ENCODE assay signal across 7 mouse cellular contexts in genomic region chr4:150029885-150030284, GRCm38 (mm10). TPM values are rescaled to one million over a fixed set of nuclear protein-coding genes. Genes with fewer than 3 reads are reported as not detected.
DNase-seq lines count a peak whose midpoint lies in the region; ATAC-seq and TF ChIP-seq lines count a peak whose summit lies in the region.

No protein-coding gene starts in this region.

- WGBS in lung, embryonic 15.5 days: 3% methylated on average over 11 of the region's 11 CpGs
- 2% methylated on average over 11 of the region's 11 CpGs for WGBS in hindbrain, embryonic 16.5 days
- 2% methylated on average over 11 of the region's 11 CpGs for WGBS in midbrain, postnatal 0 days

- no peak for TF ChIP-seq POLR2A in embryonic fibroblast, embryonic 13.5 days (IDR thresholded peaks at IDR 0.05; ENCODE audit: low read depth, low read length)

- TF ChIP-seq CTCF in embryonic fibroblast, embryonic 13.5 days (IDR thresholded peaks at IDR 0.05; ENCODE audit: borderline replicate concordance, insufficient read depth, low read length): no peak
- TF ChIP-seq CTCF in midbrain, postnatal 0 days (IDR thresholded peaks at IDR 0.05): no peak

- H3K36me3 ChIP-seq in lung, embryonic 15.5 days: no peaks in the 10 kb centered on the region
- H3K36me3 ChIP-seq in hindbrain, embryonic 16.5 days (ENCODE audit: control insufficient read depth, insufficient read depth, low read length): no peaks in the 10 kb centered on the region
- H3K36me3 ChIP-seq in midbrain, postnatal 0 days (ENCODE audit: insufficient read depth, low read length): no peaks in the 10 kb centered on the region

- no peak overlapping the region for H3K9ac ChIP-seq in lung, embryonic 15.5 days
- H3K9ac ChIP-seq in hindbrain, embryonic 16.5 days (ENCODE audit: low read depth, low read length): peak overlapping the region; percentile 33; the same call in 1 of the 2 replicates
- peak overlapping the region; percentile 48; the same call in 1 of the 2 replicates for H3K9ac ChIP-seq in midbrain, postnatal 0 days (replicated peaks; ENCODE audit: low read length, poor library complexity, severe bottlenecking)

- peak overlapping the region; percentile 52 for H3K4me3 ChIP-seq in lung, embryonic 15.5 days
- H3K4me3 ChIP-seq in embryonic fibroblast, embryonic 13.5 days (ENCODE audit: insufficient read depth, low read length): peak overlapping the region; percentile 60; the same call in 1 of the 2 replicates
- peak overlapping the region; percentile 55 for H3K4me3 ChIP-seq in hindbrain, embryonic 16.5 days (ENCODE audit: low read length)
- H3K4me3 ChIP-seq in midbrain, postnatal 0 days (ENCODE audit: low read depth, low read length): peak overlapping the region; percentile 45

- H3K27ac ChIP-seq in lung, embryonic 15.5 days: no peak overlapping the region
- H3K27ac ChIP-seq in embryonic fibroblast, embryonic 13.5 days (ENCODE audit: insufficient read depth, low read length): no peak overlapping the region
- no peak overlapping the region for H3K27ac ChIP-seq in hindbrain, embryonic 16.5 days (ENCODE audit: low read depth, low read length)
- no peak overlapping the region for H3K27ac ChIP-seq in midbrain, postnatal 0 days (ENCODE audit: low read depth, low read length)

- no peak for ATAC-seq in lung, embryonic 15.5 days (ENCODE audit: borderline replicate concordance, extremely low read depth, low FRiP score, low TSS enrichment)
- no peak for ATAC-seq in hindbrain, embryonic 16.5 days
- ATAC-seq in midbrain, postnatal 0 days (ENCODE audit: low FRiP score): no peak

- H3K4me2 ChIP-seq in lung, embryonic 15.5 days: peak overlapping the region; percentile 96
- H3K4me2 ChIP-seq in hindbrain, embryonic 16.5 days (ENCODE audit: low read length): peak overlapping the region; percentile 96
- peak overlapping the region; percentile 93 for H3K4me2 ChIP-seq in midbrain, postnatal 0 days (ENCODE audit: low read depth, low read length, poor library complexity, severe bottlenecking)

- peaks cover 26% of the 10 kb centered on the region for H3K4me1 ChIP-seq in lung, embryonic 15.5 days
- peaks cover 3% of the 10 kb centered on the region; the same call in 1 of the 2 replicates for H3K4me1 ChIP-seq in embryonic fibroblast, embryonic 13.5 days (ENCODE audit: control insufficient read depth, insufficient read depth, low read length)
- H3K4me1 ChIP-seq in hindbrain, embryonic 16.5 days (ENCODE audit: control insufficient read depth, insufficient read depth, low read depth, low read length): peaks cover 29% of the 10 kb centered on the region
- H3K4me1 ChIP-seq in midbrain, postnatal 0 days (ENCODE audit: insufficient read depth, low read length): peaks cover 13% of the 10 kb centered on the region

- no peaks in the 10 kb centered on the region for H3K9me3 ChIP-seq in lung, embryonic 15.5 days
- H3K9me3 ChIP-seq in hindbrain, embryonic 16.5 days (ENCODE audit: control insufficient read depth, low read length): no peaks in the 10 kb centered on the region
- no peaks in the 10 kb centered on the region for H3K9me3 ChIP-seq in midbrain, postnatal 0 days (ENCODE audit: low read length)

- peaks cover 77% of the 10 kb centered on the region for H3K27me3 ChIP-seq in lung, embryonic 15.5 days
- H3K27me3 ChIP-seq in hindbrain, embryonic 16.5 days (replicated peaks; ENCODE audit: control insufficient read depth, insufficient read depth, low read length): peaks cover 43% of the 10 kb centered on the region
- H3K27me3 ChIP-seq in midbrain, postnatal 0 days (ENCODE audit: insufficient read depth, low read length): peaks cover 69% of the 10 kb centered on the region

- no peak for DNase-seq in lung, postnatal 25 days (ENCODE audit: low spot score)
- DNase-seq in midbrain, postnatal 0 days (ENCODE audit: low spot score): no peak
- DNase-seq in layer of hippocampus, adult 8-10 months (ENCODE audit: low spot score in 2 of 2): no peak
- DNase-seq in layer of hippocampus, postnatal 36 days: no peak

RNA-seq across cellular contexts. Expression of gene H6pd, which starts 21.1 kb away (rescaled TPM):
- 25.0 and 29.3 TPM in 2 replicates for polyA plus RNA-seq in lung, embryonic 15.5 days (2015; fragmentation: Nextera tagmentation; extraction: Ambion mirVana)
- polyA plus RNA-seq in embryonic fibroblast, embryonic 13.5 days (2011; ENCODE audit: insufficient read length, low read depth, missing spikeins): 59.2 and 64.8 TPM in 2 replicates
- polyA plus RNA-seq in hindbrain, embryonic 16.5 days (2015; fragmentation: Nextera tagmentation; extraction: Ambion mirVana): 2.9 and 3.5 TPM in 2 replicates
- total RNA-seq in midbrain, postnatal 0 days (2014; rRNA removed): 12.6 and 13.6 TPM in 2 replicates
- polyA plus RNA-seq in midbrain, postnatal 0 days (2015; fragmentation: Nextera tagmentation; extraction: Ambion mirVana): 3.2 and 3.7 TPM in 2 replicates
- 10 to 100 TPM; 11.9 to 14.4 (median 14.1) TPM for total RNA-seq in layer of hippocampus, adult 8-10 months (2022)
- total RNA-seq in layer of hippocampus, postnatal 36 days (2021): 1 to 10 TPM; 7.2 to 10.0 TPM

RNA-seq across cellular contexts. Expression of gene Gpr157, which starts 57.3 kb away (rescaled TPM):
- polyA plus RNA-seq in lung, embryonic 15.5 days (2015; fragmentation: Nextera tagmentation; extraction: Ambion mirVana): 2.0 and 2.2 TPM in 2 replicates
- 2.0 and 2.3 TPM in 2 replicates for polyA plus RNA-seq in embryonic fibroblast, embryonic 13.5 days (2011; ENCODE audit: insufficient read length, low read depth, missing spikeins)
- 0.50 and 0.54 TPM in 2 replicates for polyA plus RNA-seq in hindbrain, embryonic 16.5 days (2015; fragmentation: Nextera tagmentation; extraction: Ambion mirVana)
- total RNA-seq in midbrain, postnatal 0 days (2014; rRNA removed): 4.4 TPM in 2 replicates
- 0.47 and 0.49 TPM in 2 replicates for polyA plus RNA-seq in midbrain, postnatal 0 days (2015; fragmentation: Nextera tagmentation; extraction: Ambion mirVana)
- 1 to 10 TPM; 1.3 to 4.5 (median 2.3) TPM for total RNA-seq in layer of hippocampus, adult 8-10 months (2022)
- total RNA-seq in layer of hippocampus, postnatal 36 days (2021): 1 to 10 TPM; 1.2 to 1.3 TPM
